Mouse (Mus musculus): ENCODE results near the gene Large2. TPM values are rescaled to one million over a fixed set of nuclear protein-coding genes. Genes with fewer than 3 reads are reported as not detected.
"Not testable (repeated sequence)": the region's sequence is repeated elsewhere in the genome, so short reads cannot be mapped to it uniquely, and the experiment has no call there.

Large2 gene
- polyA plus RNA-seq, 1 experiment from 2014 or later, result 8.7 TPM

DNA sequence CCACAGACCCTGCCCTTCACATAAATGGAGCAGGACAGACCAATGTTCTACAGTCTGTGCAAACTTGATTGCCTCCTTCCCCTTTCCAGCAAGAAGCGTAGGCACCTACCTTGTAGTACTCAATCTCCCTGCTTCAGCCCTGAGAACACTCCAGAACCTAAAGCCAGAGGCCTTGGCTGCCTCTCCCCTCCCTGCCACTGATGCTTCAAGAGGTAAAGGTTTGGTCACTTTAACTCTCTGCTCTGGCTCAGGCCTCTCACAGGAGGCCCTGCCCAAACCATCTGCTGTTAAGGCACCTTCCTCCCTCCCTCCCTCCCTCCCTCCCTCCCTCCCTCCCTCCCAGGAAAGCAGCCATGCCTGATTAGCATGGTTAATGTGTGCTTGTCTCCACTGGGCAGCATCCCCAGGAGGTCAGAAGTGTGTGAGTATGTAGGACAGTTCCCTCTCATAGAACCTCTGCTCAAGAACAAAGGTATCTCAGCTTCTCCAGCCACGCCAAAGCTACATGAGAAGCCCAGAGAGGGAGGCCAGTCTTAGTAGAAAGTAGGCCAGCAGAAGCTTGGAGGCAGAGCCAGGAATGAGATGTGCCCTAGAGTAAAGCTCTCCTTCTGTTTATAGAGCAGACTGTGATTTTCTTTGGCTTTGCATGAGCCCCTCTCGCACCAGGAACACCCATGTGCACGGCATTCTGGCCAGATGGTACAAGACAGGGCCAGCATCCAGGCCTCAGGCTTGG lies 28.1 kb upstream of the Large2 start:
- DNase-seq (ENCODE audit: low spot score) (no peak), ATAC-seq (ENCODE audit: low FRiP score, low TSS enrichment) (no peak)
- Histone ChIP-seq H3K4me2 (replicated peaks; ENCODE audit: low read depth) (no peak overlapping the region), H3K4me3 (ENCODE audit: low read depth, low read length) (no peak overlapping the region), H3K9ac (ENCODE audit: low read length) (no peak overlapping the region), H3K9me3 (ENCODE audit: control insufficient read depth, low read length) (no peaks in the 10 kb centered on the region), H3K4me1 (replicated peaks; ENCODE audit: control insufficient read depth, insufficient read depth) (no peaks in the 10 kb centered on the region; the same call in 1 of the 2 replicates), H3K27ac (replicated peaks) (no peak overlapping the region), H3K27me3 (ENCODE audit: control insufficient read depth, insufficient read depth, low read length) (no peaks in the 10 kb centered on the region), H3K36me3 (ENCODE audit: control insufficient read depth, insufficient read depth, low read length) (peaks cover 10% of the 10 kb centered on the region)
- no peak for TF ChIP-seq CTCF (IDR thresholded peaks at IDR 0.05; ENCODE audit: low read depth)
- TF ChIP-seq EP300 (optimal IDR thresholded peaks at IDR 0.05), result no peak
- WGBS, result 75% methylated on average over 4 of the region's 4 CpGs

DNA sequence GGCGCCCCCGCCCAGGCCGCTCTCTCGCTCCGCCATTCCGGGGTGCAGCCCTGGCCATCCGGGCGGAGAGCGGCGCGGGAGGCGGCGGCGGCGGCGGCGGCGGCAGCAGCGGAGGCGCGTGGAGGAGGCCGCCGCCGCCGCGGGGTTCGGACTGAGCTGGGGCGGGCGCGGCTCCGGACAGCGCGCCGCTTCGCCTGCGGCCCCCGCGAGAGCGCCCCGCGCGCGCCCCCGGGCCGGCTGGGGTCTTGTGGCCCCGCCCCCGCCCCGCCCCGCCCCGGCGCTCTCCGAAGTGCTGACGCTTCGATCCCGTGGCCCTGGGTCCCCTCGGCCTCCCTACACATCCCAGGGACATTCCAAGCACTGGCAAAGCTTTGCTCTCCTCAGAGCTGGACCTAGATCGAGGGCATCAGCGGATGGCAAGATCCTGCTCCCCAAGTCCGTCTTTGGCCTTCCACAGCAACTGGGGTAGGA lies 26.5 kb upstream of the Large2 start, which contains the start of gene Mapk8ip1:
Gene Mapk8ip1, minus strand, starts transcription at position 173 of the 471 bp plus-strand sequence.
- H3K4me3 ChIP-seq (ENCODE audit: low read depth, low read length), result peak within 1 kb of the TSS; percentile 50
- H3K27me3 ChIP-seq (ENCODE audit: control insufficient read depth, insufficient read depth, low read length), result no peaks in the 10 kb centered on the region
- no peaks in the 10 kb centered on the region; the same call in 1 of the 2 replicates for H3K4me1 ChIP-seq (replicated peaks; ENCODE audit: control insufficient read depth, insufficient read depth)
- ATAC-seq (ENCODE audit: low FRiP score, low TSS enrichment) (peak; percentile 43; the same call in 1 of the 2 replicates), DNase-seq (ENCODE audit: low spot score) (peak; percentile 47)
- WGBS, result 4% methylated on average over 16 of the region's 59 CpGs
- H3K9ac ChIP-seq (ENCODE audit: low read length), result peak within 1 kb of the TSS; percentile 58
- TF ChIP-seq CTCF (IDR thresholded peaks at IDR 0.05; ENCODE audit: low read depth) (no peak), EP300 (optimal IDR thresholded peaks at IDR 0.05) (no peak)
- peaks cover 10% of the 10 kb centered on the region; the same call in 1 of the 2 replicates for H3K36me3 ChIP-seq (ENCODE audit: control insufficient read depth, insufficient read depth, low read length)
- peak within 1 kb of the TSS; percentile 82 for H3K4me2 ChIP-seq (replicated peaks; ENCODE audit: low read depth)
- no peak within 1 kb of the TSS for H3K27ac ChIP-seq (replicated peaks)
- no peaks in the 10 kb centered on the region for H3K9me3 ChIP-seq (ENCODE audit: control insufficient read depth, low read length)

DNA sequence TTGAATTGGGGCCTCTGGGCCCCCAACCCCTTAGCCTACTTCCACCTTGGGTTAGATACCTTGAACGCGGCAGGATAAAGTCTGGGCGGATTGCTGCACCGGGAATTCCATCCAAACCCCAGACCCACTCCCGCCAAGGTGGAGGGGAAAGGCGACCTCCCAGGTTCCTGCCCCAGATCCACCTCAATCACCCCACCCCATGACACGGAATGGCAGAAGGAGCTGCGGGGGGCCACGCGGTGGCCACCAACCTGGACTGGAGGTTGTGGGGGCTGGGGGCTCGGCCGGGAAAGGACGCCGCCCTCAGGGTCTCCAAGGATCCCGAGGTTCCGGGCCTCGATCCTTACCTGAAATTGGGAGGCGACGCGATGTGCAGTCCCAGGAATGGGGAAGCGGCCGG lies 26.0 kb upstream of the Large2 start:
- H3K27ac ChIP-seq (replicated peaks), result no peak overlapping the region
- no peaks in the 10 kb centered on the region; the same call in 1 of the 2 replicates for H3K4me1 ChIP-seq (replicated peaks; ENCODE audit: control insufficient read depth, insufficient read depth)
- no peaks in the 10 kb centered on the region for H3K9me3 ChIP-seq (ENCODE audit: control insufficient read depth, low read length)
- peaks cover 9% of the 10 kb centered on the region; the same call in 1 of the 2 replicates for H3K36me3 ChIP-seq (ENCODE audit: control insufficient read depth, insufficient read depth, low read length)
- peak overlapping the region; percentile 50 for H3K4me3 ChIP-seq (ENCODE audit: low read depth, low read length)
- DNase-seq (ENCODE audit: low spot score), result no peak
- no peak for TF ChIP-seq CTCF (IDR thresholded peaks at IDR 0.05; ENCODE audit: low read depth)
- no peak for TF ChIP-seq EP300 (optimal IDR thresholded peaks at IDR 0.05)
- H3K9ac ChIP-seq (ENCODE audit: low read length), result peak overlapping the region; percentile 58
- no peaks in the 10 kb centered on the region for H3K27me3 ChIP-seq (ENCODE audit: control insufficient read depth, insufficient read depth, low read length)
- WGBS, result 9% methylated on average over 15 of the region's 22 CpGs
- peak overlapping the region; percentile 82 for H3K4me2 ChIP-seq (replicated peaks; ENCODE audit: low read depth)
- no peak for ATAC-seq (ENCODE audit: low FRiP score, low TSS enrichment)

DNA sequence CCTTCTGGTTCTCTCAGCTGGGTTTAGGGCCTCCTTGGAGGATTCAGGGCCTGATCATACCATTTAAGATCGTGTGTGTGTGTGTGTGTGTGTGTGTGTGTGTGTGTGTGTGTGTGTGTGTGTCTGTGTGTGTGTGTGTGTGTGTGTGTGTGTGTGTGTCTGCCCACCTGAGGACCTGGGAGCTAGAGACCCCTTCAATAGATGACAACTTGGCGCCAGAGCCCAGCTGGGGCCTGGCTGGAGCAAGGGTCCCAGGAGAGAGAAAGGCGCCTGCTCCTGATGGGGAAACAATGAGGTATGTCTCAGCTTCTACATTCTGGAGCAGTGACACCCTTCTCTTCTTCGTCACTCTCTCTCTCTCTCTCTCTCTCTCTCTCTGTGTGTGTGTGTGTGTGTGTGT lies 25.2 kb upstream of the Large2 start:
- H3K27ac ChIP-seq (replicated peaks); ATAC-seq (ENCODE audit: low FRiP score, low TSS enrichment); H3K27me3 ChIP-seq (ENCODE audit: control insufficient read depth, insufficient read depth, low read length); H3K4me3 ChIP-seq (ENCODE audit: low read depth, low read length); H3K4me1 ChIP-seq (replicated peaks; ENCODE audit: control insufficient read depth, insufficient read depth); DNase-seq (ENCODE audit: low spot score); H3K9me3 ChIP-seq (ENCODE audit: control insufficient read depth, low read length); H3K36me3 ChIP-seq (ENCODE audit: control insufficient read depth, insufficient read depth, low read length); H3K9ac ChIP-seq (ENCODE audit: low read length); H3K4me2 ChIP-seq (replicated peaks; ENCODE audit: low read depth): not testable (repeated sequence)
- 84% methylated on average over 3 of the region's 4 CpGs for WGBS

DNA sequence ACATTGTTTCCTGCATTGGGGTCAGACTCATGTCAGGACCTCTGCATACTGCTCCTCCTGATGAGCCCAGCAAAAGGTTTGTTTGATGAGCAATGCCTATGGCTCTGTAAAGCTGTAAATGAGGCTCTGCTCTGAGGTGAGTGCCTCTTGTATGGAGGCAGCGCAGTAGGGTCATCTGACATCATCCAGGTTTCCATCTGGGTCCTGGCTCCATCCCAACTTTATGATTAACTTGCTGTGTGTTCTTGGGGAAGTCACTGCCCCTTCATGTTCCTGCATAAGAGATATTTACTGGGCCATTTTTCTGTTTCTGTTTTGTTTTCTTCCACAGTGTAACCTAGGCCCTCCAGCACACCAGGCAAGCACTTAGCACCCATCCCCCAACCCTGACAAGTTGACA lies 22.8 kb upstream of the Large2 start:
- TF ChIP-seq CTCF (IDR thresholded peaks at IDR 0.05; ENCODE audit: low read depth) (no peak), EP300 (optimal IDR thresholded peaks at IDR 0.05) (no peak)
- ATAC-seq (ENCODE audit: low FRiP score, low TSS enrichment) (no peak), DNase-seq (ENCODE audit: low spot score) (no peak)
- Histone ChIP-seq H3K27ac (replicated peaks) (no peak overlapping the region), H3K4me1 (replicated peaks; ENCODE audit: control insufficient read depth, insufficient read depth) (no peaks in the 10 kb centered on the region; the same call in 1 of the 2 replicates), H3K4me3 (ENCODE audit: low read depth, low read length) (no peak overlapping the region), H3K4me2 (replicated peaks; ENCODE audit: low read depth) (no peak overlapping the region), H3K36me3 (ENCODE audit: control insufficient read depth, insufficient read depth, low read length) (no peaks in the 10 kb centered on the region), H3K9ac (ENCODE audit: low read length) (no peak overlapping the region), H3K27me3 (ENCODE audit: control insufficient read depth, insufficient read depth, low read length) (no peaks in the 10 kb centered on the region), H3K9me3 (ENCODE audit: control insufficient read depth, low read length) (no peaks in the 10 kb centered on the region)
- WGBS, result 67% methylated on average over 1 of the region's 1 CpGs

DNA sequence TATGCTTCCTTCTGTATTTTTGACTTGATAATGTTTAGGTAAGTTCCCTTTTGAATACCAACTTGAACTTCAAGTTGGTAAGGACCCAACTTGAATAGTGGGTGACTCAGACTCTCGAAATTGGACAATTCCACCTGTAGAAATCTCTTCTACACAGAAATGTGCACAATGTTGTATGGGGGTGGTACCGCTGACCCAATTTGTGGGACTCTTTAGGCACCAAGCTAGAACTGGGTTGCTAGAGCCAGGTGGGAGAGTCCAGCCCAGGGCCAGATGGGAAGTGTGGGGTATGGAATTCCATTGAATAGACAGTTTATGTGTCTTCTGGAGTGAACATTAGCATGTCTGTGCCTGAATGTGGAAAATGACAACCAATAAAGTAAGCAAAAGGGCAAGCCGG lies 20.9 kb upstream of the Large2 start:
- Histone ChIP-seq H3K36me3 (ENCODE audit: control insufficient read depth, insufficient read depth, low read length) (no peaks in the 10 kb centered on the region), H3K4me2 (replicated peaks; ENCODE audit: low read depth) (no peak overlapping the region), H3K9me3 (ENCODE audit: control insufficient read depth, low read length) (no peaks in the 10 kb centered on the region), H3K4me1 (replicated peaks; ENCODE audit: control insufficient read depth, insufficient read depth) (no peaks in the 10 kb centered on the region), H3K4me3 (ENCODE audit: low read depth, low read length) (no peak overlapping the region), H3K27me3 (ENCODE audit: control insufficient read depth, insufficient read depth, low read length) (no peaks in the 10 kb centered on the region), H3K27ac (replicated peaks) (no peak overlapping the region), H3K9ac (ENCODE audit: low read length) (no peak overlapping the region)
- ATAC-seq (ENCODE audit: low FRiP score, low TSS enrichment) (no peak), DNase-seq (ENCODE audit: low spot score) (no peak)
- 70% methylated on average over 3 of the region's 3 CpGs for WGBS
- TF ChIP-seq CTCF (IDR thresholded peaks at IDR 0.05; ENCODE audit: low read depth) (no peak), EP300 (optimal IDR thresholded peaks at IDR 0.05) (no peak)
